ENCODE assay signal across 9 mouse cellular contexts in the genomic region with DNA sequence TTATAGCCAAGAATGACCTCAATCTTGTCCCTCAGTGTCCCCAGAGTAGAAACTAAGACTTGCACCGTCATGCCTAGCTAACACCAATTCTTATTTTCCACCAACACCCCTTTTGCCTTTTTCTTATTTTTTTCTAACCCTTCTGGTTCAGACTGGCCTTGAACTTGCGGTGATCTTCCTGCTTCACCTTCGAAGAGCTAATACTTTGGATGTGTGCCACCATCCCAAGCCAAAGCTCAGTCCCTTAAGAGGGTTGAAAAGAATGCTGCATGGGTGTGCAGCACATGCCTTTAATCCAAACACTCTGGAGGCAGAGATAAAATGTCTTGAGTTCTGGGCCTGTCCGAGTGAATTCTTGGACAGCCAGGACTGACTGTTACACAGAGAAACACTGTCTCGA. TPM values are rescaled to one million over a fixed set of nuclear protein-coding genes. Genes with fewer than 3 reads are reported as not detected.
A peak's percentile ranks its signal among the peaks of the same experiment; 100 is the strongest.
DNase-seq lines count a peak whose midpoint lies in the region; ATAC-seq lines count a peak whose summit lies in the region.
"Had no signal": no experiment of that assay in that cellular context is flagged by ENCODE, and none has a peak within 500 bp of the region (broad histone marks: within the 10 kb centered on the region; RNA-seq: fewer than 3 reads in every experiment).

No protein-coding gene starts in this region.

- no peak for DNase-seq in hindbrain, embryonic 14.5 days (ENCODE audit: low spot score)
- DNase-seq in lung, postnatal 10 days = no peak
- no peak for DNase-seq in urinary bladder, adult 2 months (ENCODE audit: low spot score)
- no peak for DNase-seq in thymus, postnatal 36 days

- peaks cover 95% of the 10 kb centered on the region for H3K79me2 ChIP-seq in macrophage (ENCODE audit: inconsistent target)

- no peaks in the 10 kb centered on the region for H3K27me3 ChIP-seq in hindbrain, embryonic 12.5 days
- no peaks in the 10 kb centered on the region for H3K27me3 ChIP-seq in hindbrain, embryonic 14.5 days (ENCODE audit: control insufficient read depth, insufficient read depth, low read length)
- no peaks in the 10 kb centered on the region for H3K27me3 ChIP-seq in lung, embryonic 16.5 days (ENCODE audit: control insufficient read depth, insufficient read depth, low read depth, low read length)
- H3K27me3 ChIP-seq in intestine, embryonic 15.5 days (replicated peaks) = no peaks in the 10 kb centered on the region

- no peaks in the 10 kb centered on the region for H3K9me3 ChIP-seq in hindbrain, embryonic 12.5 days (replicated peaks)
- H3K9me3 ChIP-seq in hindbrain, embryonic 14.5 days (ENCODE audit: control insufficient read depth, low read length) = no peaks in the 10 kb centered on the region
- no peaks in the 10 kb centered on the region for H3K9me3 ChIP-seq in lung, embryonic 16.5 days (ENCODE audit: control insufficient read depth, low read length)
- no peaks in the 10 kb centered on the region for H3K9me3 ChIP-seq in intestine, embryonic 15.5 days

- H3K4me3 ChIP-seq in hindbrain, embryonic 12.5 days = no peak overlapping the region
- H3K4me3 ChIP-seq in hindbrain, embryonic 14.5 days (replicated peaks; ENCODE audit: low read length) = no peak overlapping the region
- H3K4me3 ChIP-seq in lung, embryonic 16.5 days (ENCODE audit: low read length) = no peak overlapping the region
- no peak overlapping the region for H3K4me3 ChIP-seq in intestine, embryonic 15.5 days (replicated peaks)
- H3K4me3 ChIP-seq in macrophage (ENCODE audit: inconsistent target) = no peak overlapping the region

- no peak overlapping the region for H3K9ac ChIP-seq in hindbrain, embryonic 12.5 days
- H3K9ac ChIP-seq in hindbrain, embryonic 14.5 days = no peak overlapping the region
- H3K9ac ChIP-seq in lung, embryonic 16.5 days (ENCODE audit: low read length) = peak overlapping the region; percentile 4; the same call in 1 of the 2 replicates
- no peak overlapping the region for H3K9ac ChIP-seq in intestine, embryonic 15.5 days
- H3K9ac ChIP-seq: forebrain, postnatal 0 days had no signal

- 88% methylated on average over 5 of the region's 5 CpGs for WGBS in hindbrain, embryonic 12.5 days
- 79% methylated on average over 5 of the region's 5 CpGs for WGBS in hindbrain, embryonic 14.5 days
- WGBS in lung, embryonic 16.5 days = 33% methylated on average over 5 of the region's 5 CpGs
- WGBS in intestine, embryonic 15.5 days = 58% methylated on average over 5 of the region's 5 CpGs
- WGBS in macrophage (ENCODE audit: missing documents) = 71% methylated on average over 5 of the region's 5 CpGs

- H3K36me3 ChIP-seq in hindbrain, embryonic 12.5 days = peaks cover 75% of the 10 kb centered on the region
- peaks cover 83% of the 10 kb centered on the region for H3K36me3 ChIP-seq in hindbrain, embryonic 14.5 days (replicated peaks; ENCODE audit: control insufficient read depth, insufficient read depth)
- H3K36me3 ChIP-seq in lung, embryonic 16.5 days (ENCODE audit: control insufficient read depth, insufficient read depth, low read length) = peaks cover 58% of the 10 kb centered on the region
- peaks cover 28% of the 10 kb centered on the region for H3K36me3 ChIP-seq in intestine, embryonic 15.5 days
- peaks cover 35% of the 10 kb centered on the region for H3K36me3 ChIP-seq in macrophage (ENCODE audit: inconsistent target)

- no peak for ATAC-seq in hindbrain, embryonic 12.5 days (ENCODE audit: low FRiP score)
- no peak for ATAC-seq in hindbrain, embryonic 14.5 days (ENCODE audit: low FRiP score)
- 0 out of 2 replicates have a peak, but pooled peaks have one; percentile 18 for ATAC-seq in lung, embryonic 16.5 days (ENCODE audit: low read depth)
- ATAC-seq in intestine, embryonic 15.5 days = no peak

- peak overlapping the region; percentile 14; the same call in 1 of the 2 replicates for H3K27ac ChIP-seq in hindbrain, embryonic 12.5 days
- no peak overlapping the region for H3K27ac ChIP-seq in hindbrain, embryonic 14.5 days
- peak overlapping the region; percentile 75 for H3K27ac ChIP-seq in lung, embryonic 16.5 days (ENCODE audit: low read length)
- peak overlapping the region; percentile 23; the same call in 1 of the 2 replicates for H3K27ac ChIP-seq in intestine, embryonic 15.5 days
- H3K27ac ChIP-seq in macrophage = peak overlapping the region; percentile 99

- H3K4me1 ChIP-seq in hindbrain, embryonic 12.5 days = peaks cover 58% of the 10 kb centered on the region
- peaks cover 47% of the 10 kb centered on the region for H3K4me1 ChIP-seq in hindbrain, embryonic 14.5 days (replicated peaks; ENCODE audit: control insufficient read depth, insufficient read depth, low read length)
- H3K4me1 ChIP-seq in lung, embryonic 16.5 days (replicated peaks; ENCODE audit: control insufficient read depth, insufficient read depth, low read length) = peaks cover 62% of the 10 kb centered on the region
- peaks cover 49% of the 10 kb centered on the region for H3K4me1 ChIP-seq in intestine, embryonic 15.5 days (replicated peaks)

- no peak overlapping the region for H3K4me2 ChIP-seq in hindbrain, embryonic 12.5 days (replicated peaks)
- H3K4me2 ChIP-seq in hindbrain, embryonic 14.5 days (replicated peaks) = no peak overlapping the region
- H3K4me2 ChIP-seq in lung, embryonic 16.5 days (ENCODE audit: low read depth, low read length) = no peak overlapping the region; the same call in 1 of the 2 replicates
- H3K4me2 ChIP-seq in intestine, embryonic 15.5 days (replicated peaks) = no peak overlapping the region

RNA-seq across cellular contexts. Expression of a gene that starts 8.9 kb away (rescaled TPM):
- 41.8 and 44.7 TPM in 2 replicates for polyA plus RNA-seq in hindbrain, embryonic 12.5 days (2016; fragmentation: Nextera tagmentation; extraction: Ambion mirVana)
- polyA plus RNA-seq in hindbrain, embryonic 14.5 days (2014; fragmentation: Nextera tagmentation; extraction: Ambion mirVana) = 37.5 and 39.4 TPM in 2 replicates
- polyA plus RNA-seq in lung, embryonic 16.5 days (2015; fragmentation: Nextera tagmentation; extraction: Ambion mirVana) = 22.4 and 24.9 TPM in 2 replicates
- polyA plus RNA-seq in intestine, embryonic 15.5 days (2015; fragmentation: Nextera tagmentation; extraction: Ambion mirVana) = 16.4 and 17.3 TPM in 2 replicates
- 10 to 100 TPM; 15.9 to 99.6 (median 53.2) TPM for total RNA-seq in macrophage (2018; cell fraction: chromatin; rRNA removed)
- 100 to 1,000 TPM in 1 of 26 experiments, 10 to 100 TPM in 25; 25.7 to 101 (median 73.3) TPM for total RNA-seq in macrophage (2018; cell fraction: cytosol; rRNA removed)
- 100 to 1,000 TPM in 4 of 26 experiments, 10 to 100 TPM in 22; 24.4 to 126 (median 65.5) TPM for total RNA-seq in macrophage (2018; cell fraction: nucleus; rRNA removed)
- polyA plus RNA-seq in macrophage (2018) = 33.5 to 58.8 TPM (median 46.5 TPM) in 3 replicates
- 17.2 and 25.2 TPM in 2 replicates for polyA plus RNA-seq in urinary bladder, adult 2 months (2012; rRNA removed)
